Mouse (Mus musculus) bone marrow, adult 2 months (tissue): ENCODE data around the gene Npff.

ENCODE experiments used
- CTCF ChIP-seq: fragments of 200-500 bp; IDR thresholded peaks from 2 replicates; pipeline ENCODE4 v1.5.1; 2011; ENCODE audit warnings: low read length, control low read depth; ENCODE audit not compliant: control insufficient read depth, insufficient read depth
- POLR2A ChIP-seq: fragments of 200-500 bp; IDR thresholded peaks from 2 replicates; pipeline ENCODE4 v1.6.1; 2011; ENCODE audit warnings: low read depth, mild to moderate bottlenecking, control low read depth, low read length, borderline replicate concordance; ENCODE audit not compliant: control insufficient read depth

- no peak for TF ChIP-seq CTCF
- TF ChIP-seq POLR2A, result no peak
These were observed 43.1 kb upstream of the Npff start for GRCm38 (mm10) chr15:102567849-102568248.
